Comparison of ENCODE assay signal across 16 mouse cellular contexts in genomic region chr1:77298713-77299132, GRCm38 (mm10).
A peak's percentile ranks its signal among the peaks of the same experiment; 100 is the strongest.
DNase-seq lines count a peak whose midpoint lies in the region; ATAC-seq and TF ChIP-seq lines count a peak whose summit lies in the region.
"Had no signal": no experiment of that assay in that cellular context is flagged by ENCODE, and none has a peak within 500 bp of the region (broad histone marks: within the 10 kb centered on the region; RNA-seq: fewer than 3 reads in every experiment).

No protein-coding gene starts in this region.

- 65% methylated on average over 4 of the region's 4 CpGs for WGBS in lung, embryonic 15.5 days
- 59% methylated on average over 4 of the region's 4 CpGs for WGBS in lung, adult 2 months
- 7% methylated on average over 4 of the region's 4 CpGs for WGBS in liver, embryonic 14.5 days (ENCODE audit: insufficient replicate concordance)
- WGBS in stomach, embryonic 16.5 days: 73% methylated on average over 4 of the region's 4 CpGs

- H3K36me3 ChIP-seq in lung, embryonic 15.5 days: no peaks in the 10 kb centered on the region
- no peaks in the 10 kb centered on the region for H3K36me3 ChIP-seq in liver, embryonic 14.5 days (replicated peaks; ENCODE audit: control insufficient read depth, insufficient read depth, low read depth)
- no peaks in the 10 kb centered on the region for H3K36me3 ChIP-seq in stomach, embryonic 16.5 days (ENCODE audit: control insufficient read depth, insufficient read depth, low read length)
- H3K36me3 ChIP-seq: limb, embryonic 10.5 days; neural tube, embryonic 12.5 days had no signal

- H3K9ac ChIP-seq in lung, embryonic 15.5 days: no peak overlapping the region
- H3K9ac ChIP-seq in liver, embryonic 14.5 days (replicated peaks): peak overlapping the region; percentile 60
- no peak overlapping the region for H3K9ac ChIP-seq in stomach, embryonic 16.5 days (ENCODE audit: low read length)
- H3K9ac ChIP-seq: neural tube, embryonic 12.5 days had no signal

- DNase-seq in lung, adult 2 months: no peak
- peak; percentile 73 to 81 (median 75) for DNase-seq in liver, embryonic 14.5 days (ENCODE audit: low read depth in 3 of 3, low spot score in 3 of 3)
- no peak for DNase-seq in cerebellum, adult 11-12 months
- DNase-seq in thymus, postnatal 14 days: no peak
- DNase-seq: heart, postnatal 4 days; kidney, adult 18-20 months; layer of hippocampus, adult 9-11 months; lung, postnatal 14 days; thymus, postnatal 25 days had no signal

- no peak overlapping the region for H3K4me3 ChIP-seq in lung, embryonic 15.5 days
- no peak overlapping the region for H3K4me3 ChIP-seq in lung, adult 2 months (replicated peaks; ENCODE audit: extremely low read depth, low read depth, low read length)
- H3K4me3 ChIP-seq in liver, embryonic 14.5 days (ENCODE audit: insufficient read depth in 1 of 2, low read depth in 2 of 2, low read length in 2 of 2): peak overlapping the region in 1 of 2 experiments; percentile 12; a peak in 1 of 4 replicates
- no peak overlapping the region for H3K4me3 ChIP-seq in stomach, embryonic 16.5 days (replicated peaks; ENCODE audit: low read length)
- H3K4me3 ChIP-seq: limb, embryonic 10.5 days; neural tube, embryonic 12.5 days had no signal

- H3K9me3 ChIP-seq in lung, embryonic 15.5 days: no peaks in the 10 kb centered on the region
- no peaks in the 10 kb centered on the region for H3K9me3 ChIP-seq in liver, embryonic 14.5 days (ENCODE audit: control insufficient read depth, low read length)
- no peaks in the 10 kb centered on the region for H3K9me3 ChIP-seq in stomach, embryonic 16.5 days (replicated peaks; ENCODE audit: control insufficient read depth, low read length)
- H3K9me3 ChIP-seq: limb, embryonic 10.5 days; neural tube, embryonic 12.5 days had no signal

- H3K4me1 ChIP-seq in lung, embryonic 15.5 days: no peaks in the 10 kb centered on the region
- no peaks in the 10 kb centered on the region for H3K4me1 ChIP-seq in lung, adult 2 months (ENCODE audit: control insufficient read depth, insufficient read depth, low read length)
- H3K4me1 ChIP-seq in liver, embryonic 14.5 days (replicated peaks; ENCODE audit: control insufficient read depth in 2 of 2, insufficient read depth in 2 of 2, low read length in 1 of 2): peaks cover 33 to 42% of the 10 kb centered on the region in 2 experiments
- H3K4me1 ChIP-seq in stomach, embryonic 16.5 days (ENCODE audit: control insufficient read depth, insufficient read depth, low read length): no peaks in the 10 kb centered on the region
- H3K4me1 ChIP-seq: neural tube, embryonic 12.5 days had no signal

- no peak for TF ChIP-seq CTCF in lung, adult 2 months (IDR thresholded peaks at IDR 0.05; ENCODE audit: insufficient read depth, low read length)
- TF ChIP-seq CTCF in liver, embryonic 14.5 days (IDR thresholded peaks at IDR 0.05; ENCODE audit: low read depth): no peak

- H3K27me3 ChIP-seq in lung, embryonic 15.5 days: no peaks in the 10 kb centered on the region
- H3K27me3 ChIP-seq in liver, embryonic 14.5 days (ENCODE audit: control insufficient read depth, insufficient read depth, low read length): no peaks in the 10 kb centered on the region
- H3K27me3 ChIP-seq in stomach, embryonic 16.5 days (ENCODE audit: control insufficient read depth, insufficient read depth, low read length): no peaks in the 10 kb centered on the region
- H3K27me3 ChIP-seq: neural tube, embryonic 12.5 days had no signal

- TF ChIP-seq EP300 in liver, embryonic 14.5 days (IDR thresholded peaks at IDR 0.05; ENCODE audit: low read depth): peak; percentile 87

- ATAC-seq in lung, embryonic 15.5 days (ENCODE audit: borderline replicate concordance, extremely low read depth, low FRiP score, low TSS enrichment): peak; percentile 64; the same call in 1 of the 2 replicates
- peak; percentile 95 for ATAC-seq in common myeloid progenitor, adult 5-6 weeks (replicated peaks; ENCODE audit: low read depth, poor library complexity, severe bottlenecking)
- peak; percentile 100 for ATAC-seq in liver, embryonic 14.5 days (ENCODE audit: insufficient read depth)
- ATAC-seq in stomach, embryonic 16.5 days (ENCODE audit: insufficient read depth, low FRiP score): peak; percentile 56; the same call in 1 of the 2 replicates
- ATAC-seq: CD4-positive, CD25-positive, alpha-beta regulatory T cell, adult 4 months; midbrain, embryonic 16.5 days had no signal

- H3K27ac ChIP-seq in lung, embryonic 15.5 days: no peak overlapping the region
- H3K27ac ChIP-seq in liver, embryonic 14.5 days: peak overlapping the region; percentile 98
- H3K27ac ChIP-seq in stomach, embryonic 16.5 days (ENCODE audit: low read length): no peak overlapping the region
- H3K27ac ChIP-seq: limb, embryonic 10.5 days; neural tube, embryonic 12.5 days had no signal

- H3K4me2 ChIP-seq in lung, embryonic 15.5 days: no peak overlapping the region
- H3K4me2 ChIP-seq in liver, embryonic 14.5 days (ENCODE audit: low read depth): peak overlapping the region; percentile 71
- no peak overlapping the region for H3K4me2 ChIP-seq in stomach, embryonic 16.5 days (ENCODE audit: low read depth, low read length)
- H3K4me2 ChIP-seq: neural tube, embryonic 12.5 days had no signal

- TF ChIP-seq POLR2A in lung, adult 2 months (IDR thresholded peaks at IDR 0.05; ENCODE audit: borderline replicate concordance, extremely low read depth, low read depth, low read length): no peak

Comparison
In these comparisons a context has a peak if more than half of its experiments do, and no peak if none do; other contexts are left out.
1. DNase-seq: peak in liver, embryonic 14.5 days (3 of 3); none in lung, adult 2 months (single experiment), cerebellum, adult 11-12 months (single experiment) and thymus, postnatal 14 days (single experiment).
2. Peak in every context shown above with its lines, with median percentiles within 50 percentile points of each other: ATAC-seq.